Mouse (Mus musculus) gastrocnemius, postnatal 25 days (tissue): Measurements from ENCODE around the gene Ctnnbl1. TPM values are rescaled to one million over a fixed set of nuclear protein-coding genes. Genes with fewer than 3 reads are reported as not detected.

Experiments
- DNase-seq: peaks from one replicate; pipeline ENCODE4 v3.0.0; 2022
- total RNA-seq, 2 experiments: library from RNA; stranded (reverse); gene quantifications; 1 replicate in 1 of 2; 2 replicates in 1 of 2; pipeline ENCODE4 v1.2.3; 2021

Ctnnbl1 gene
- total RNA-seq, 2 experiments from 2014 or later, result 6.7 to 7.3 TPM

GRCm38 (mm10) chr2:157792840-157793552, 55.8 kb downstream of the Ctnnbl1 start:
- DNase-seq, result no peak

GRCm38 (mm10) chr2:157793851-157794332, 56.7 kb downstream of the Ctnnbl1 start:
- no peak for DNase-seq

DNA sequence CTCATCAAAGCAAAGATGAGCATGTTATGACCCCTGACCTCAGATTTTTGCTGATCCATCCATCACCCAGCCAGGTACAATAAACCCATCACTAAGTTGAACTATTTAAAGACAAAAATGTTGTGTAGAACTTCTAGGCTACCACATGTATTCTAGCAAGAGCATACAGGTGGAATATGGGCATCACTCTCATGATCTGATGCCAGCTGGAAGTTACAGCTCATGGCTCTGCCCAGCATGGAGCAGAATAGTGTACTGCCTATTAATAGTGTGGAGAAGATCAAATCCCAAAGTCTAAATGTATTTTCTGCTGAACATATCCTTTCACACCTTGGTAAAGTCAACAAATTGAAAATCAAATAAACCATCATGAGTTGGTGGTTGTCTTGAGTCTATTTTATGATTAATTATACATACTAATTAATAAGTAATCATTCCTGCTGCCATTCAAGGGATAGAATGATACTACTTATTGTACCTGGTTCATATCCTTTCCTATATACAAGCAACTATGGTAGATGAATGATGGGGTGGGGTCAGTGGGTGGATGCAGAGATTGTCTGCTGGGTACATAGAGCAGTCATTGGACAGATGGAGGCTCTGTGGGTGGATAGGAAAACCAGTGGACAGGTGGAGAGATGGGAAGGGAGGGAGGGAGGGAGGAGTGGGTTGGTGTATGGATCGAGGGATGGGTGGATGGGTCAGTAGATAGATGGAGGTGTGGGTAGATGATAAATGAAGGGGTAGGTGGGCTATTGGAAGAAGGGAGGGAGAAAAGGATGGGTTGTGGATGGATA, 58.6 kb downstream of the Ctnnbl1 start:
- DNase-seq, result peak; percentile 24

- DNase-seq, result no peak
Measured at GRCm38 (mm10) chr2:157799533-157799932, 62.3 kb downstream of the Ctnnbl1 start.

DNA sequence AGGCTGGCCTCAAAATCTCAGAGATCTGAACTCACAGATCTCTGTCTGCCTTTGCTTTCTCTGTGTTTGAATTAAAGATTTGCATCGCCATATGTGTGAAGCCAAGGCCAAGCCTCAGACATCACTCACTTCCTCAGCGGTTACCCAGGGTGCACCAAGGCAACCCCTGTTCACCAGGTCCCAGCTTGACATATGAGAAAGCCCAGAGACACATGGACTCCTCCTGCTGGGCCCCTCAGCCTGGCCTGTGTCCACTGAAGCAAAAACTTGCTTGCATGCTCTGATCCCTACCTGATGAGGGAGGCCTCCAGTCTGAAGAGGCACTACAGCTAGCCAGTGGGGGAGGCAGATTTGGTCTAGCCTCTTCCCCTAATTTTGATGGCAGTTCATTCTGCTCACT, 63.1 kb downstream of the Ctnnbl1 start:
- DNase-seq, result no peak

GRCm38 (mm10) chr2:157800746-157801501, 63.7 kb downstream of the Ctnnbl1 start:
- DNase-seq, result no peak

DNA sequence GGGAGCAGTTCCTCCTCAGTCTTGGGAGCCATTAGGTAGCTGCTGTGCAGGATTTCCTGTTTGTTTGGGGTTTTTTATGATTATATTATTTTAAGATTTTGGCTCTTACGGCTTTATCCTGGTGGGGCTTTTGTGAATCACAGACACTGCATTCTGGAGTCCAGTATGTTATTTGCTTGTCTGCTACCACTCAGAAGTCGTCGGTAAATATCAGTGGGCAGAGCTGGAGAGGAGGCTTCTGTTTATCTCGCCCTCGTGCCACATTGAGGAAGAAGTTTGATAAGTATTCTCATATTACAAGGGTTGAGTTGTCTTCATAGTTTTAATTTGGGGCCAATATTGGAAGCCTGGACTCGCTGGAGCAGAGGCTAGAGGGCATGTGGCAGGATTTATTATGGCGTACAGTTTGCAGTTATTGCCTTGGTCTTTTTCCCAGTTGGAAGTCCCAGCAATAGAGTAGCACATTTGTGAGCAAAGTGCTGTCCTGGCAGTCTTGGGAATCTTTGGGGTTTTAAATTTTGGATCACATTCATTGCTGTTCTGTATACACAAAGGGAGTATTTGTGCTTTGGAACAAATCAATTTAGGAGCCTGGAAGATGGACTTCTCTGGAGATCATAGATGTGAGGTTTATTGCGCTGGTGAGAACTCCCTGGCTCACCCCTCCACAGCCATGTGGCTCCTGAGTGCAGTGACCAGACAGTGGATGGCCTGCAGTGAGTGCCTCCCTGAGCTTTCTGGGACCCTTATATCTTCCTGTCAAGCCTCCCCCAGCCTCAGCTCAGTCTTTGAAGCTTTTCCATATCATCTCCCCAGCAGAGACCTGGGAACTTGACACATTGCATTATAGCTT, 64.5 kb downstream of the Ctnnbl1 start:
- no peak for DNase-seq

DNA sequence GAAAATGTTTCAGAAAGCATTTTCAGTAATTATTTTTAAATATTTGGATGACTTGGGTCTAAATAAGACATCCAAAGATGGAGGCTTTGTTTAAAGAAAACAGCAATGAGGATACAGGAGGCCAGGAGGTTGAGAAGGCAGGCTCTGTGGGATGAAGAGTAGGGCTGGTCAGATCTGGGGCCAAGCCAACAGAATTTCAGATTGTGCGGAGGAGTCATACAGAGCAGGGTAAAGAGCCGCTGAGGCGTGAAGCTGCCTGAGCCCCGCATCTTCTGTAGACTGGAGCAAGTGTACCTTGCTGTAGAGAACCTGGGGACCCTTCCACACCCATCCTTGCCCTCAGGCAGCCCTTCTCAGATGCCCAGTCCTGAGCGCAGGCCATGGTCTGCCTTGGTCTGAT, 65.5 kb downstream of the Ctnnbl1 start:
- no peak for DNase-seq

- DNase-seq, result no peak
Measured at GRCm38 (mm10) chr2:157804388-157804787, 67.2 kb downstream of the Ctnnbl1 start.

GRCm38 (mm10) chr2:157805091-157805490, 67.9 kb downstream of the Ctnnbl1 start:
- DNase-seq, result peak; percentile 26

DNA sequence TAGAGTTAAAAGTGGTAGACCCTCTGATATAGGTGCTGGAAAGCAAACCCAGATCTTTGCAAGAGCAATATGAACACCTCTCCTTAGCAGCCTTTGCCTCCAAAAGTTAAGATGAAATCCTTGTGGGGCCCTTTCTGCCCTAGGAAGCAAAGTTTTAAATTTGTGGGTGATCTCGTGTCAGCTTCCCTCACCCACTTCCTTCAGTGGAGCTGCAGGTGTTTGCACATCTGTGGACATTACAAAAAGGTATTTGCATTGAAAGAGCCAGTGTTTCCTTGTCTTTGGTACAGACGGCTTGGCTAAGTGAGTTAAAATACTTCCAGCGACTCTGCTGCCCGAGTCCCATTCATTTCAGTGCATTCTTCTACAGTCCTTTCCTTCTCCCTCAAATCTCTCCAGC, 69.9 kb downstream of the Ctnnbl1 start:
- no peak for DNase-seq

DNA sequence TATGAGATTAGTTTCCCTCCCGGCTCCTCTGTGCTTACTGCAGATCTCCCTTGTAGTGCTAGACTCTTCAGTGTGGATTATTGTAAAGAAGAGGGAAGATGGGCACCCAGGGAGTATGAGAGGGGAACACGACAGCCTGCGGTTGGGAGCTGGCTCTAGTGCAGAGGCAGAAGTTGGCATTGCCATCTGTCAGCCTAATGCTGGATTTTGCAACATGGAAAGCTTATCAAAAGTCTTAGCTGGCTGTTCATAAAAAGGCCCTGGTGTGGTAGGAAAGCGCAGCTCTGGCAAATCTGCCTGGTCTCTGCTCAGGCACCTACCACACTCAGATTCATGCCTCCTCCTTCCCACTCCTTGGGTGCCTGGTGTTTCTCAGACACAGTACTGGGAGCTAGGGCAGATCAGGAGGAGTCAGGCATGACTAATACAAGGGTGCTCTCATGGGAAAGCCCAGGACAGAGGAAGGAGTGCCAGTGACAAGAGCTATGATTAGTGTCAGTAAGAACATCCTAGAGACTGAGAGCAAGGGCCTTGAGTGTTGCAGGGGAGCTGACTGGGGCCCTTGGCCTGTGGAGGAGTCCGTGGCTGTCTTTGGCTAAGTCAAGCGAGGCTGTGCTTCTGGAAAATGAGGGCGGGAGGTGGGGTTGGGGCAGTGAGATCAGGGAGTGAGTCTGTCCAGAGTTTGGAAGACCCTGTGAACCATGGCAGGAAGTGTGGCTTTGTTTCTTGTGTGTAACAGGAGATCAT, 70.6 kb downstream of the Ctnnbl1 start:
- peak; percentile 25 for DNase-seq

DNA sequence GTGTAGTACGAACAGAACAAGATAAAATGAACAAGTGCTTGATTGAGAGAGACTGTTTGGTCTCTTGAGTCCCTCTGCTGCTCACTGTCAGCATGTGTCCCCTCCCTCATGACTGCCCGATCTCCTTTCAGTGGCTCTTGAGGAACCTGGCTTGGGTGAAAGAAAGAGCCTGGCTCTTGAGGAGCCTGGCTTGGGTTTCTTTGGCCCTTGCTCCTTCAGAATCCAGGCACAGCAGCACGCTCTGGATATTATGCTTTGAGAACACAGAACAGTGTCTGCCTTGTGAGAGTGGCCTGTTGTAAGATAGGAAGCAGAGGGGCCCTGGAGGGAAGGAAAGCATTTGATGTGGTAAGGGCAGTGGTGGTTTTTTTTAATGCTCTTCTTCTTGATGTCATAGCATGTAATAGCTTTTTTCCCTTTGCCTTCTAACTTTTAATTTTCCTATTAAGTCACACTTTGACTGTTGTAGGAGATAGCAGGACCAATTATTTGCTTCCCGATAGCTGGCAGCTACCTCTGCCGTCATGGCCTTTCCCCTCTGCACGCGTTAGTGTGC, 71.2 kb downstream of the Ctnnbl1 start:
- DNase-seq, result peak; percentile 30

DNA sequence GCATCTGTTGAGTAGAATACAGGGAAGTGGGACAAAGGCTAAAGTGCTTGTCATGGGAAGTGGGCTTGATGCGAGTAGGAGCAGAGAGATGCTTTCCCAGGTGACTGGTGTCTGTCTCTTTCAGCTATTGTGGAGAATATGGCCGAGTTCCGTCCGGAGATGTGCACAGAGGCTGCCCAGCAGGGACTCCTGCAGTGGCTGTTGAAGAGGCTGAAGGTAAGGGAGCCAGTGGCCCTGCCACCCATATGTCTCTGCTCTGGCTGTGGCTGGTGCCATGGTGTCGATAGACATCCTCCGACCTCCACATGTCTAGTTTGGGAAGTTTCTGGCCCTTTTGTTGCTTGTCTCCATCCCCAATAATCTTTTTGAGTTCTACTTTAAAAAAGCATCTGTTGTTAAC, 72.1 kb downstream of the Ctnnbl1 start:
- DNase-seq, result no peak

DNA sequence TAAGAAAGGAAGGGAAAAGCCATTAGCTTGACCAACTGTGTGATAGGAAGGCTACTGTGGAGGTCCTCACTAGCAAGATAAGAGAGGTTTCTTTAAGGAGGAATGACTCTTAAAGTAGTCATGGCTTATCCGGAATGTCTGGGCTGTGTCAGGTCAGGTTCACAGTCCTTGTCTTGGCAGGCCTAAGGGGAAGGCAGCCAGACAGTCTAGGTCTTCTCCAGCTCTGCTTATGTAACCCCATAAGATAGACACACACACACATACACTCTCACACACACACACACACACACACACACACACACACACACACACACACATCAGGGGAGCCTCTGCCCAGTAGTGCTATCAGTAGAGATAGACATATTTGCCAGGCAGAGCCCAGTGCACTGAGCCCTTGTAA, 73.5 kb downstream of the Ctnnbl1 start:
- DNase-seq, result peak; percentile 57

GRCm38 (mm10) chr2:157813121-157813520, 75.9 kb downstream of the Ctnnbl1 start:
- DNase-seq, result no peak

GRCm38 (mm10) chr2:157814116-157814964, 77.1 kb downstream of the Ctnnbl1 start:
- no peak for DNase-seq

DNA sequence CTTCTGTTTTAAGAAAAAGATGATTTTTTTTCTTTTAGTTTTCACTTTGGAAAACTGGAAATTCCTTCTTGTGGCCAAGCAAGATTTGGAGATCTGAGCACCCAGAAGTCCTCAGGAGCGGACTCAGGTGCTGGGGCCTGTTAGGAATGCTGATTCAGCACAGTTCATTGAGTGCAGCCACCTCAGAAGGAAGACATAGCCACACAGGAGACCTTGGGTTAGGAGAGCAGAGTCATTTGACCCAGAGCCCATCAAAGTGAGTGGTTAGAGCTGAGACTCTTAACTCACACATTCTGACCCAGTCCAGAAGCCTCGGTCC, 77.7 kb downstream of the Ctnnbl1 start:
- DNase-seq, result no peak

GRCm38 (mm10) chr2:157817672-157818071, 80.5 kb downstream of the Ctnnbl1 start:
- DNase-seq, result no peak
